Mouse (Mus musculus): Measurements from ENCODE around the gene Fga.

DNA sequence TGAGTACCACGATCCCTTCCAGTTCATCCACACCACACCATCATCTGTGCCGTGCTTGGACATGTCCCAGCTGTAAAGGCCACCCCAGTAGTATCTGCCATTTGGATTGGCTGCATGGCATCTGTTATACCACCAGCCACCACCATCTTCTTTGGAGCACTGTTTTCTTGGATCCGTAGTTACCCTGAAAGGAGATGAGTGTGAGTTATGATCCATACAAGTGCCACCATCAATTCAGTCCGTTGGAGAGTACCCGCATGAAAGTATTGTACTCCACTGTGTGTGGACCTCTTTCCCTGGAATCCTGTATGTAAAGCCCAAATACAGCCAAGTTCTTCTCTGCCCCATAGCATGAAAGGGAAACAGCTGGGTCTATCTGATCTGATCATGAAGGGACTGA, 16.6 kb downstream of the Fga start:
- TF ChIP-seq CTCF (IDR thresholded peaks at IDR 0.05; ENCODE audit: low read depth, low read length) (no peak), GATA1 (IDR thresholded peaks at IDR 0.05; ENCODE audit: borderline replicate concordance, low read length) (no peak), POLR2AphosphoS5 (IDR thresholded peaks at IDR 0.05; ENCODE audit: insufficient replicate concordance, low read depth, low read length) (no peak), TAL1 (conservative IDR thresholded peaks at IDR 0.05; ENCODE audit: low read depth, low read length) (no peak)
